Comparison of ENCODE assay signal across 8 mouse cellular contexts in the genomic region with DNA sequence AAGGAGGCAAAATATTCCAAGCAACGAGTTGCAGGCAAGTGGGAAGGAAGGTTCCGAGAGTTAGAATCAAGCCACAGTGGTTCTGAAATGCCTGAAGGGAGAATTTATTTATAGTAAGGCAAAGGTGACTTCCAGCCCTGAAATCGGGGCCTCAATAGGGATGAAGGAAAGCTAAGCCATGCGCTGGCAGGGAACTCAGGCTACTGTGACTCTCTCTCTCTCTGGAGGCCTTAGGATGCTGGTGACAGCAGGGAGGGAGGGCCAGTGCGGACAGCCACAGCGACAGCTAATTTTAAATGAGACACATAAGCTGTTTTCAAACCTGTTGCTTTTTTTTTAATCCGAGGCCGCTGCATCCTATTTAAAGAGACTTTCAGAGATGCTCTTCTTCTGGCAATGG.
DNase-seq lines count a peak whose midpoint lies in the region; ATAC-seq and TF ChIP-seq lines count a peak whose summit lies in the region.
"Had no signal": no experiment of that assay in that cellular context is flagged by ENCODE, and none has a peak within 500 bp of the region (broad histone marks: within the 10 kb centered on the region; RNA-seq: fewer than 3 reads in every experiment).

No protein-coding gene starts in this region.

- H3K9me3 ChIP-seq in forebrain, embryonic 12.5 days: no peaks in the 10 kb centered on the region
- H3K9me3 ChIP-seq in midbrain, postnatal 0 days (ENCODE audit: low read length): no peaks in the 10 kb centered on the region
- H3K9me3 ChIP-seq in kidney, embryonic 14.5 days (ENCODE audit: control insufficient read depth, low read length): no peaks in the 10 kb centered on the region

- peak; percentile 26 for DNase-seq in left cerebral cortex, postnatal 4 days
- no peak for DNase-seq in left cerebral cortex, adult 11 months (ENCODE audit: low spot score)
- DNase-seq in heart, postnatal 4 days: peak; percentile 39
- DNase-seq in midbrain, postnatal 0 days (ENCODE audit: low spot score): peak; percentile 55
- no peak for DNase-seq in right cerebral cortex, adult 18-20 months
- DNase-seq: adrenal gland, postnatal 36 days had no signal

- H3K4me2 ChIP-seq in forebrain, embryonic 12.5 days: peak overlapping the region; percentile 24
- no peak overlapping the region for H3K4me2 ChIP-seq in midbrain, postnatal 0 days (ENCODE audit: low read depth, low read length, poor library complexity, severe bottlenecking)
- no peak overlapping the region for H3K4me2 ChIP-seq in kidney, embryonic 14.5 days (replicated peaks; ENCODE audit: low read depth, low read length)

- intact Hi-C loops in left cerebral cortex, postnatal 4 days (cut with DNase I): no loop called here

- H3K4me1 ChIP-seq in forebrain, embryonic 12.5 days: peaks cover 34% of the 10 kb centered on the region
- H3K4me1 ChIP-seq in midbrain, postnatal 0 days (ENCODE audit: insufficient read depth, low read length): peaks cover 4% of the 10 kb centered on the region; the same call in 1 of the 2 replicates
- H3K4me1 ChIP-seq in kidney, embryonic 14.5 days (ENCODE audit: control insufficient read depth, insufficient read depth, low read length): peaks cover 7% of the 10 kb centered on the region

- no peak for TF ChIP-seq CTCF in midbrain, postnatal 0 days (IDR thresholded peaks at IDR 0.05)

- 16% methylated on average over 8 of the region's 8 CpGs for WGBS in forebrain, embryonic 12.5 days
- WGBS in midbrain, postnatal 0 days: 12% methylated on average over 8 of the region's 8 CpGs
- 24% methylated on average over 8 of the region's 8 CpGs for WGBS in kidney, embryonic 14.5 days

- peak overlapping the region; percentile 92 for H3K27ac ChIP-seq in forebrain, embryonic 12.5 days
- peak overlapping the region; percentile 68 for H3K27ac ChIP-seq in midbrain, postnatal 0 days (ENCODE audit: low read depth, low read length)
- H3K27ac ChIP-seq in kidney, embryonic 14.5 days (ENCODE audit: low read depth, low read length): no peak overlapping the region

- no peaks in the 10 kb centered on the region for H3K27me3 ChIP-seq in forebrain, embryonic 12.5 days
- no peaks in the 10 kb centered on the region for H3K27me3 ChIP-seq in midbrain, postnatal 0 days (ENCODE audit: insufficient read depth, low read length)
- H3K27me3 ChIP-seq in kidney, embryonic 14.5 days (ENCODE audit: control insufficient read depth, insufficient read depth, low read length): no peaks in the 10 kb centered on the region

- ATAC-seq in forebrain, embryonic 12.5 days (ENCODE audit: low FRiP score): no peak; the same call in 1 of the 2 replicates
- no peak for ATAC-seq in midbrain, postnatal 0 days (ENCODE audit: low FRiP score)
- no peak for ATAC-seq in kidney, embryonic 14.5 days (ENCODE audit: low FRiP score, low TSS enrichment)

- no peaks in the 10 kb centered on the region; the same call in 1 of the 2 replicates for H3K36me3 ChIP-seq in forebrain, embryonic 12.5 days (replicated peaks)
- 0 out of 2 replicates have a peak, but pooled peaks cover 3% of the 10 kb centered on the region for H3K36me3 ChIP-seq in midbrain, postnatal 0 days (ENCODE audit: insufficient read depth, low read length)
- H3K36me3 ChIP-seq in kidney, embryonic 14.5 days (ENCODE audit: control insufficient read depth, insufficient read depth, low read length): no peaks in the 10 kb centered on the region

- H3K9ac ChIP-seq in forebrain, embryonic 12.5 days: no peak overlapping the region
- no peak overlapping the region for H3K9ac ChIP-seq in midbrain, postnatal 0 days (replicated peaks; ENCODE audit: low read length, poor library complexity, severe bottlenecking)
- H3K9ac ChIP-seq in kidney, embryonic 14.5 days (ENCODE audit: low read depth, low read length): no peak overlapping the region

- no peak overlapping the region for H3K4me3 ChIP-seq in forebrain, embryonic 12.5 days (replicated peaks)
- no peak overlapping the region for H3K4me3 ChIP-seq in midbrain, postnatal 0 days (ENCODE audit: low read depth, low read length)
- no peak overlapping the region for H3K4me3 ChIP-seq in kidney, embryonic 14.5 days (ENCODE audit: low read length)

Comparison
In these comparisons a context has a peak if more than half of its experiments do, and no peak if none do; other contexts are left out.
1. DNase-seq: peak in left cerebral cortex, postnatal 4 days (single experiment), heart, postnatal 4 days (single experiment) and midbrain, postnatal 0 days (single experiment); none in left cerebral cortex, adult 11 months (single experiment) and right cerebral cortex, adult 18-20 months (single experiment).